Mouse (Mus musculus) cortical plate, adult 2 months (tissue): ENCODE results near the gene Isl2.

Source experiments
- CTCF ChIP-seq: fragments of 200-500 bp; IDR thresholded peaks from 2 replicates; pipeline ENCODE4 v1.5.1; 2011; ENCODE audit warnings: mild to moderate bottlenecking, control low read depth, low read length; ENCODE audit not compliant: insufficient read depth; ENCODE audit errors: extremely low read depth
- POLR2A ChIP-seq: fragments of 200-500 bp; IDR thresholded peaks from 2 replicates; pipeline ENCODE4 v1.6.1; 2011; ENCODE audit warnings: mild to moderate bottlenecking, low read length, control low read depth; ENCODE audit not compliant: insufficient read depth; ENCODE audit errors: extremely low read depth

DNA sequence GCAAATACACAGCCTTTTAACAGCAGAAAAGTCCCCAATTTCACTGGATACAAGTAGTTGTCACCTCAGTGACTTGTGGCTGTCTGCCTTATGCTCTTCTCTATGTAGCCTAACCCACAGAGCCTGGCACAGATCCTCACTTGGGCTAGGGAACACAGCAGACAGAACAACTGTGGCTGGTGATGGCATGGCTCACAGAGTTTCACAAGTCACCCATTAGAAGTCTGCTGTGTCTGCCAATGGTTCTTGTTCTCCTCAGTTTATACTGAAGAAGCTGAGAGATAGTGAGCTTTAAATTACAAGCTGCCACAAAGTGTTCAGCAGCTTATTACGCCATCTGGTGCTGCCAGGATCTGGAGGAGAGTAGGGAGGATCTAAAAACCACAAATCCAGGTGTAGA lies 38.1 kb downstream of the Isl2 start:
- TF ChIP-seq CTCF = no peak
- no peak for TF ChIP-seq POLR2A
